Mouse (Mus musculus) limb, embryonic 13.5 days (tissue): ENCODE results near the gene Paqr8. TPM values are rescaled to one million over a fixed set of nuclear protein-coding genes. Genes with fewer than 3 reads are reported as not detected.

Experiments
- ATAC-seq: fragments of 200-750 bp; cut with Nextera tagmentation; 2 replicates; pipeline ENCODE4 v1.8.0; 2017; ENCODE audit warnings: low read depth, moderate number of reproducible peaks, moderate TSS enrichment; ENCODE audit not compliant: low FRiP score
- H3K27ac ChIP-seq: fragments of 300-500 bp; sonication (generic); 2 replicates; pipeline ENCODE4 v1.5.1; 2015; ENCODE audit warnings: inconsistent platforms, mild to moderate bottlenecking, moderate library complexity
- H3K27me3 ChIP-seq: fragments of 300-500 bp; sonication (generic); 2 replicates; pipeline ENCODE4 v1.6.1; 2015; ENCODE audit warnings: mild to moderate bottlenecking, inconsistent platforms
- H3K36me3 ChIP-seq: fragments of 300-500 bp; sonication (generic); 2 replicates; pipeline ENCODE4 v1.6.1; 2015; ENCODE audit warnings: inconsistent platforms, mild to moderate bottlenecking, moderate library complexity
- H3K4me1 ChIP-seq: fragments of 300-500 bp; sonication (generic); 2 replicates; pipeline ENCODE4 v1.6.1; 2015; ENCODE audit warnings: inconsistent platforms
- H3K4me2 ChIP-seq: fragments of 300-500 bp; sonication (generic); replicated peaks from 2 replicates; pipeline ENCODE4 v1.6.1; 2015; ENCODE audit warnings: inconsistent platforms, mild to moderate bottlenecking, moderate library complexity
- H3K4me3 ChIP-seq: fragments of 300-500 bp; sonication (generic); 2 replicates; pipeline ENCODE4 v1.5.1; 2015; ENCODE audit warnings: moderate library complexity, mild to moderate bottlenecking, inconsistent platforms
- H3K9ac ChIP-seq: fragments of 300-500 bp; sonication (generic); 2 replicates; pipeline ENCODE4 v1.6.1; 2015; ENCODE audit warnings: mild to moderate bottlenecking, inconsistent platforms
- H3K9me3 ChIP-seq: fragments of 300-500 bp; sonication (generic); 2 replicates; pipeline ENCODE4 v1.6.1; 2016; ENCODE audit warnings: inconsistent platforms
- WGBS: fragments of 180-500 bp; shearing (Covaris S2); methylation state at CpG from one replicate; pipeline ENCODE4 v1.1.7; 2015; 5-methylcytosine and 5-hydroxymethylcytosine counted together
- polyA plus RNA-seq: library from polyadenylated mRNA; unstranded; fragments of >200 nt; fragmentation: Nextera tagmentation; extraction: Ambion mirVana; gene quantifications from 2 replicates; pipeline ENCODE4 v1.2.1, GENCODE M21; 2015

Gene Paqr8
- polyA plus RNA-seq, 1 experiment from 2014 or later: 7.8 TPM

DNA sequence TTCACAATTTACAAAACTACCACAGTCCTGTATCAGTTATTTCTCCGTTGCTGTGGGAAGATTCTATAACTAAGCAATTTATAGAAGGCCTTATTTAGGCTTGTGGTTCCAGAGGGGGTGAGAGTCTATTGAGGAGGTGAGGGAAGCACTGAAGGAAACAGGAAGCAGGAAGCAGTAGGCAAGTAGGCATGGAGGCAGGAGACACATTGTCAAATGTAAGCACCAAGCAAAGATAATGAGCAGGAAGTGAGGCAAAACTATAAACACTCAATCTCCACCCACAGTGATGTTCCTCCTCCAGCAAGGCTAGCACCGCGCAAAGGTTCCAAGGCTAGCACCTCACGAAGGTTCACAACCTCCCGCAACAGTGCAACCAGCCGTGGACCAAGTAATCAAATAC, 91.4 kb downstream of the Paqr8 start:
- no peaks in the 10 kb centered on the region for H3K36me3 ChIP-seq
- no peak overlapping the region for H3K4me3 ChIP-seq
- H3K4me2 ChIP-seq: no peak overlapping the region
- no peak overlapping the region for H3K9ac ChIP-seq
- 83% methylated on average over 6 of the region's 6 CpGs for WGBS
- ATAC-seq: no peak
- no peaks in the 10 kb centered on the region for H3K9me3 ChIP-seq
- no peaks in the 10 kb centered on the region for H3K27me3 ChIP-seq
- no peaks in the 10 kb centered on the region for H3K4me1 ChIP-seq
- H3K27ac ChIP-seq: no peak overlapping the region

DNA sequence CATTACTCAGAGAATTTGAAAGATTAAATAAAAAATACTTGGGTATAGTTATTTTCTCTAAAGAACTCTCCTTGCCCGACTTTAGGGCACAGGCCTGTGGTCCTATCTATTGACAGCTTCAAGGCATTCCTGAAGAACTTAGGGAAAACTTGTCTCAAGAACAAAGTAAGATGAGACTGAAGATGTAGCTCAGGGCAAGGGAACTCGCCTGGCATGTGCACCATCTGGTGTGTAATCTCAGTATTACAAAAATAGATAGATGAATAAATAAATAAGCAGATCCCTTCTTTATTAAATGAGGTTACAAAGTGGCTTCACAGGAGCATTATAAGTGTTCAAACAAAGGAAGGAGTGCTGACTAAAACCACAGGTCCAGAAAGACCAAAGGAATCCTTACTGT, 93.7 kb downstream of the Paqr8 start:
- 71% methylated on average over 2 of the region's 2 CpGs for WGBS
- no peaks in the 10 kb centered on the region for H3K27me3 ChIP-seq
- no peak for ATAC-seq
- H3K9ac ChIP-seq: no peak overlapping the region
- no peaks in the 10 kb centered on the region for H3K9me3 ChIP-seq
- no peak overlapping the region for H3K27ac ChIP-seq
- H3K36me3 ChIP-seq: no peaks in the 10 kb centered on the region
- H3K4me2 ChIP-seq: no peak overlapping the region
- no peaks in the 10 kb centered on the region for H3K4me1 ChIP-seq
- no peak overlapping the region for H3K4me3 ChIP-seq

GRCm38 (mm10) chr1:20984582-20984981, 94.2 kb downstream of the Paqr8 start:
- Histone ChIP-seq H3K4me1 (no peaks in the 10 kb centered on the region), H3K27me3 (no peaks in the 10 kb centered on the region), H3K27ac (no peak overlapping the region), H3K4me3 (no peak overlapping the region), H3K4me2 (no peak overlapping the region), H3K36me3 (no peaks in the 10 kb centered on the region), H3K9ac (no peak overlapping the region), H3K9me3 (no peaks in the 10 kb centered on the region)
- no peak for ATAC-seq
- 72% methylated on average over 4 of the region's 4 CpGs for WGBS

- Histone ChIP-seq H3K4me3 (no peak overlapping the region), H3K9ac (no peak overlapping the region), H3K4me1 (no peaks in the 10 kb centered on the region), H3K4me2 (no peak overlapping the region), H3K9me3 (no peaks in the 10 kb centered on the region), H3K27me3 (no peaks in the 10 kb centered on the region), H3K36me3 (no peaks in the 10 kb centered on the region), H3K27ac (no peak overlapping the region)
- no peak for ATAC-seq
- 70% methylated on average over 10 of the region's 10 CpGs for WGBS
Observed at GRCm38 (mm10) chr1:20986378-20987056, 96.1 kb downstream of the Paqr8 start.

Other genes starting within 250 kb of the Paqr8 start
- gene Il17a, start 159.7 kb upstream of the Paqr8 start, polyA plus RNA-seq: not detected in 2 replicates
- 0.20 TPM in 1 of 2 replicates, not detected in the other for gene Il17f, start 100.0 kb upstream of the Paqr8 start, polyA plus RNA-seq
- gene Mcm3, start 70.3 kb upstream of the Paqr8 start, polyA plus RNA-seq: 151 and 155 TPM in 2 replicates
- gene Efhc1, start 61.0 kb downstream of the Paqr8 start, polyA plus RNA-seq: 1.9 and 3.1 TPM in 2 replicates
- gene Tram2, start 188.6 kb downstream of the Paqr8 start, polyA plus RNA-seq: 11.6 and 12.4 TPM in 2 replicates